Mouse (Mus musculus) urinary bladder, postnatal 10 days (tissue): ENCODE data around the gene Fbxw4.

Source experiments
- DNase-seq: peaks from one replicate; pipeline ENCODE4 v3.0.0; 2022; ENCODE audit warnings: low spot score

Gene Fbxw4

GRCm38 (mm10) chr19:45659738-45660502, at the start of gene Fbxw4:
Fbxw4 (minus strand) TSS chr19:45660312.
- no peak for DNase-seq

DNA sequence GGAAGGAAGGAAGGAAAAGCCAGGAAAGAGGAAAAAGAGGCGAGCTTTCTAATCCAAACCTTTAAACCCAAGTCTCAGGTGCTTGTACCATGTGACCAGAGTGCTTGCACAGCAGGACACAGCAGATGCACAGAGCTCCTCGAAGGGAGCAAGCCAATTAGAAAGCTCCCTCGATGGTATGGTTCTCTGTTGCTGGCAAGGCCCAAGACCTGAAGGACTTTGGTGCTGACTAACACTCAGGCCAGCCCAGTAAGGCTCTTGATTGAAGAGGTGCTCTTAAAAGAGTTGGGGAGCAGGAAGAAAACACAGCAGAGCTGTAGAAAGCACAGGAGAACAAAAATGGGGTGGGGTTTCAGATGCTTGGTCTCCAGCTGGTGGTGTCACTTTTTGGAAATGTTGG, 48.6 kb upstream of the Fbxw4 start:
- DNase-seq = no peak

GRCm38 (mm10) chr19:45696281-45696600, 36.1 kb upstream of the Fbxw4 start:
- DNase-seq = no peak

- no peak for DNase-seq
Observed at GRCm38 (mm10) chr19:45695496-45696280, 35.6 kb upstream of the Fbxw4 start.

- no peak for DNase-seq
Observed at GRCm38 (mm10) chr19:45694056-45694455, 33.9 kb upstream of the Fbxw4 start.

DNA sequence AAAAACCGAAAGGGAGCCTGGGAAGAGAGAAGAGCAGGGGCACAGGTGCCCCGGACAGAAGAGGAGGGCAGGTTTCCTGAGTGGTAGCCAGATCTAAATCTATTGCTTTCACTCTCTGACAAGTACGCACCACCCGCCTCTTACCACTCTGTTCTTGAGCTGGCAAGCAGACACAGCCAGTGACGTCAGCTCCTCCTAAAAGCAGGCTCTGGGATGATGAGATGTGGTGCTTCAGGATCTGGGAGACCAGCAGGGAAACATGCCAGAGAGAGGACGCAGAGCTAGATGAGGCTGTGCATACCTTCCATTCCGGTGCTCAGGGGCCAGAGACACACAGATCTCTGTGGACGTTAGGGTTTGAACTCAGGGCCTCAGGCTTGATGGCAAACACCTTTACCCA, 32.1 kb upstream of the Fbxw4 start:
- no peak for DNase-seq

DNA sequence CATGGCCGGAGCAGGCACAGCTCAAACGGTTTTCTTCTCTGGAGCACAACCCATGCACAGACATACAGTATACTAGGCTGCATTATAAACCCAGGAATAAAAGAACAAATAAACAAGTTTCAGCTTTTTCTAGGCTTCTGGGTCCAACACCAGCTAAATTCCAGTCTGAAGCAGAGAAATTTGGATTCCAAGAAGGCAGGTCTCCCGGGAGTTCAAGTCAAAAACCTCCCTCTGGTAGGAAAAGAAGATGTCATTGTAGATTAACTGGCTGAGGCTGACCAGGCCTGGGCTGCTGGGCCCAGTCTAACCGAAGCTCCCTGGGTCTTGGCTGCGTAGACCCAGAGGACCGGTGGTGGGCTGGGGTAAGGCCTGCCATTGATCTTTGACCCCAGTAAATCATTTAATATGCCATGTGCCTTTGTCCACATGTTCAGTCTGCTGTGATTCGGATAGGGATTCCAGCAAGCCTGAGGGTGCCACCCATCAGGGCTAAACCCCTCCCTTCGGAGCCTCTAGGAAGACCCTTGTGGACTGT, 31.0 kb upstream of the Fbxw4 start:
- no peak for DNase-seq

GRCm38 (mm10) chr19:45687001-45687400, 26.9 kb upstream of the Fbxw4 start:
- DNase-seq = no peak

GRCm38 (mm10) chr19:45683676-45684075, 23.6 kb upstream of the Fbxw4 start:
- no peak for DNase-seq

GRCm38 (mm10) chr19:45680495-45681130, 20.5 kb upstream of the Fbxw4 start:
- no peak for DNase-seq

- no peak for DNase-seq
Observed at GRCm38 (mm10) chr19:45676723-45677269, 16.7 kb upstream of the Fbxw4 start.

GRCm38 (mm10) chr19:45675720-45676581, 15.8 kb upstream of the Fbxw4 start:
- no peak for DNase-seq

- no peak for DNase-seq
Observed at GRCm38 (mm10) chr19:45675196-45675595, 15.1 kb upstream of the Fbxw4 start.

DNA sequence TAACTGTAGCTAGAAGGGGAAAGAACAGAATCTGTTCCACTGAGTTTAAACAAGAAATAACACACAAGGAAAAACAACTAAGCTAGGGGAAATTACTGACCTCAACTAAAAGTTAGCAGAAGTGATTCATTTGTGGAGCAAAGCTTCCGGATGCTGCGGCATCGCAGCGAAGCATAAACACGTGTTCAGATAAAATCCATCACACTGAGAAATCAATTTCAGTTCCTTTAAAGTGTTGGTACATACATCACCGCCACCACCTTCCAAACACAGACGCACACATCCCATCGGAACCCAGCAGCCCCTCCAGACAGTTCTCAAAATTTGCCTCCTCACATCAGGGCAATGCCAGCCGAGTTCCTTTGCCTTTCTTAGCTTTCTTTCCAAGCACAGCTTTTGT, 12.9 kb upstream of the Fbxw4 start:
- no peak for DNase-seq

DNA sequence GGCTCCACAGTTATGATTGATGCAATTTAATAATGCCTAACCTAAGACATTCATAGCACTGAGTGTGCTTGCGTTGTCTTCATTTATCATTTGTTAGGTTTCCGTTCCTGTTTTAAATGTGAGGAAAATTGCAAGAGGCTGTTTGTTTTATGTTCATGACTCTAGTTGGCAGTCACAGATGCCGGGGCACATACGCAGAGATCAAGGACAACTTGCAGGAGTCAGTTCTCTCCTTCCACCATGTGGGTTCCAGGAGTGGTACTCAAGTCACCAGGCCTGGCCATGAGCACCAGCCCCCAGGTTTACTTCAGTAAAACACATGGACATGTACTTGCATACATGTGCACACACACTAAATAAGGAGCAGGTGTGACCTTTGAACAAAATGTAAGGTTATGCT, 8.9 kb upstream of the Fbxw4 start:
- DNase-seq = no peak

- DNase-seq = no peak
Observed at GRCm38 (mm10) chr19:45663851-45664250, 3.7 kb upstream of the Fbxw4 start.

DNA sequence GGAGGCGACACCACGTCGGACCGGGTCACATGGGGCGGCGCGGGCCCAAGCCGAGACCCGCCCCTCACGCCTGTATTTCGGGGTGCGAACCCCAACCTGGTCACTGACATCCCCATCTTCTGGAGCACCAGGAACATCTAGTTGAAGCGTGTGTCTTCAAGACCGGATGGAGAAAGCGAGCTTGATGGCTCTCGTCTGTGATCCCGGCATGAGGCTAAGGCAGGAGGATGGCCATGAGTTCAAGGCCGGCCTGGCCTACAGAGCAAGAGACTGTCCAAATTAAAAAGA, 335 bp upstream of the Fbxw4 start:
- DNase-seq = no peak

GRCm38 (mm10) chr19:45659301-45659737, 793 bp downstream of the Fbxw4 start:
- no peak for DNase-seq

GRCm38 (mm10) chr19:45658556-45659268, 1.4 kb downstream of the Fbxw4 start:
- no peak for DNase-seq

- no peak for DNase-seq
Observed at GRCm38 (mm10) chr19:45657828-45658227, 2.3 kb downstream of the Fbxw4 start.
